Mouse (Mus musculus) midbrain, embryonic 12.5 days (tissue): ENCODE measurements at regions not wholly inside any gene's neighbourhood (a gene's known extent, or its start where the extent isn't known, plus 50 kb on each side); places are given as distances from the start of the nearest gene placed in this dataset.

Experiments
- ATAC-seq: fragments of 200-750 bp; cut with Nextera tagmentation; 2 replicates; pipeline ENCODE4 v1.8.0; 2017; ENCODE audit warnings: low read depth, moderate TSS enrichment, moderate library complexity; ENCODE audit not compliant: low FRiP score
- H3K27ac ChIP-seq: fragments of 300-500 bp; sonication (generic); replicated peaks from 2 replicates; pipeline ENCODE4 v1.5.1; 2016; ENCODE audit warnings: mild to moderate bottlenecking
- H3K27me3 ChIP-seq: fragments of 300-500 bp; sonication (generic); 2 replicates; pipeline ENCODE4 v1.6.1; 2016; ENCODE audit warnings: mild to moderate bottlenecking
- H3K36me3 ChIP-seq: fragments of 300-500 bp; sonication (generic); 2 replicates; pipeline ENCODE4 v1.6.1; 2016
- H3K4me1 ChIP-seq: fragments of 300-500 bp; sonication (generic); 2 replicates; pipeline ENCODE4 v1.6.1; 2016
- H3K4me2 ChIP-seq: fragments of 300-500 bp; sonication (generic); replicated peaks from 2 replicates; pipeline ENCODE4 v1.6.1; 2016; ENCODE audit warnings: mild to moderate bottlenecking, moderate library complexity
- H3K4me3 ChIP-seq: fragments of 300-500 bp; sonication (generic); 2 replicates; pipeline ENCODE4 v1.5.1; 2016; ENCODE audit warnings: mild to moderate bottlenecking
- H3K9ac ChIP-seq: fragments of 300-500 bp; sonication (generic); replicated peaks from 2 replicates; pipeline ENCODE4 v1.6.1; 2016; ENCODE audit warnings: mild to moderate bottlenecking, moderate library complexity
- H3K9me3 ChIP-seq: fragments of 300-500 bp; sonication (generic); 2 replicates; pipeline ENCODE4 v1.6.1; 2016; ENCODE audit warnings: mild to moderate bottlenecking
- WGBS: fragments of 180-500 bp; shearing (Covaris S2); methylation state at CpG from one replicate; pipeline ENCODE4 v1.1.7; 2016; 5-methylcytosine and 5-hydroxymethylcytosine counted together

- Histone ChIP-seq H3K36me3 (no peaks in the 10 kb centered on the region), H3K9me3 (no peaks in the 10 kb centered on the region), H3K4me1 (no peaks in the 10 kb centered on the region), H3K4me2 (no peak overlapping the region), H3K9ac (no peak overlapping the region), H3K4me3 (no peak overlapping the region), H3K27me3 (no peaks in the 10 kb centered on the region), H3K27ac (no peak overlapping the region)
- no peak for ATAC-seq
Measured at GRCm38 (mm10) chr9:32923925-32924324, 287.9 kb downstream of the Ets1 start.

GRCm38 (mm10) chr9:32924333-32924886 lies 288.4 kb downstream of the Ets1 start:
- Histone ChIP-seq H3K9ac (no peak overlapping the region), H3K4me3 (no peak overlapping the region), H3K4me2 (no peak overlapping the region), H3K4me1 (no peaks in the 10 kb centered on the region), H3K27ac (no peak overlapping the region), H3K27me3 (no peaks in the 10 kb centered on the region), H3K36me3 (no peaks in the 10 kb centered on the region), H3K9me3 (no peaks in the 10 kb centered on the region)
- WGBS, result 91% methylated on average over 7 of the region's 7 CpGs
- ATAC-seq, result no peak

GRCm38 (mm10) chr9:32925036-32925435 lies 289.0 kb downstream of the Ets1 start:
- Histone ChIP-seq H3K4me1 (no peaks in the 10 kb centered on the region), H3K9me3 (no peaks in the 10 kb centered on the region), H3K27me3 (no peaks in the 10 kb centered on the region), H3K4me3 (no peak overlapping the region), H3K9ac (no peak overlapping the region), H3K4me2 (no peak overlapping the region), H3K36me3 (no peaks in the 10 kb centered on the region), H3K27ac (no peak overlapping the region)
- ATAC-seq, result no peak
- 85% methylated on average over 6 of the region's 6 CpGs for WGBS

- Histone ChIP-seq H3K4me1 (no peaks in the 10 kb centered on the region), H3K36me3 (no peaks in the 10 kb centered on the region), H3K27me3 (no peaks in the 10 kb centered on the region), H3K4me2 (no peak overlapping the region), H3K9me3 (no peaks in the 10 kb centered on the region), H3K9ac (no peak overlapping the region), H3K27ac (no peak overlapping the region), H3K4me3 (no peak overlapping the region)
- ATAC-seq, result no peak
- 83% methylated on average over 12 of the region's 12 CpGs for WGBS
Measured at GRCm38 (mm10) chr9:32925720-32926595, 289.9 kb downstream of the Ets1 start.

- 85% methylated on average over 1 of the region's 1 CpGs for WGBS
- ATAC-seq, result no peak
- no peaks in the 10 kb centered on the region for H3K36me3 ChIP-seq
- H3K4me2 ChIP-seq, result no peak overlapping the region
- H3K4me3 ChIP-seq, result no peak overlapping the region
- H3K4me1 ChIP-seq, result no peaks in the 10 kb centered on the region
- no peak overlapping the region for H3K27ac ChIP-seq
- H3K27me3 ChIP-seq, result no peaks in the 10 kb centered on the region
- H3K9ac ChIP-seq, result no peak overlapping the region
- H3K9me3 ChIP-seq, result no peaks in the 10 kb centered on the region
Measured at GRCm38 (mm10) chr9:32927656-32928055, 291.6 kb downstream of the Ets1 start.

GRCm38 (mm10) chr9:32928289-32929000 lies 292.4 kb downstream of the Ets1 start:
- WGBS, result 93% methylated on average over 8 of the region's 8 CpGs
- Histone ChIP-seq H3K4me3 (no peak overlapping the region), H3K9me3 (no peaks in the 10 kb centered on the region), H3K36me3 (no peaks in the 10 kb centered on the region), H3K9ac (no peak overlapping the region), H3K4me1 (no peaks in the 10 kb centered on the region), H3K27me3 (no peaks in the 10 kb centered on the region), H3K27ac (no peak overlapping the region), H3K4me2 (no peak overlapping the region)
- no peak for ATAC-seq

- Histone ChIP-seq H3K27me3 (no peaks in the 10 kb centered on the region), H3K4me2 (no peak overlapping the region), H3K36me3 (no peaks in the 10 kb centered on the region), H3K4me3 (no peak overlapping the region), H3K4me1 (no peaks in the 10 kb centered on the region), H3K27ac (no peak overlapping the region), H3K9me3 (no peaks in the 10 kb centered on the region), H3K9ac (no peak overlapping the region)
- 91% methylated on average over 1 of the region's 1 CpGs for WGBS
- no peak for ATAC-seq
Measured at GRCm38 (mm10) chr9:32929331-32929730, 293.3 kb downstream of the Ets1 start.

- no peaks in the 10 kb centered on the region for H3K4me1 ChIP-seq
- no peak overlapping the region for H3K9ac ChIP-seq
- H3K4me3 ChIP-seq, result no peak overlapping the region
- H3K27ac ChIP-seq, result no peak overlapping the region
- no peak for ATAC-seq
- no peak overlapping the region for H3K4me2 ChIP-seq
- H3K36me3 ChIP-seq, result no peaks in the 10 kb centered on the region
- H3K27me3 ChIP-seq, result no peaks in the 10 kb centered on the region
- 91% methylated on average over 3 of the region's 3 CpGs for WGBS
- no peaks in the 10 kb centered on the region for H3K9me3 ChIP-seq
Measured at GRCm38 (mm10) chr9:32929826-32930225, 293.8 kb downstream of the Ets1 start.

GRCm38 (mm10) chr9:32931266-32932005 lies 295.4 kb downstream of the Ets1 start:
- 74% methylated on average over 10 of the region's 10 CpGs for WGBS

GRCm38 (mm10) chr9:32933237-32934071 lies 297.4 kb downstream of the Ets1 start:
- Histone ChIP-seq H3K27ac (no peak overlapping the region), H3K4me1 (no peaks in the 10 kb centered on the region), H3K27me3 (peaks cover 10% of the 10 kb centered on the region; the same call in 1 of the 2 replicates), H3K9ac (no peak overlapping the region), H3K4me2 (no peak overlapping the region), H3K4me3 (no peak overlapping the region), H3K36me3 (no peaks in the 10 kb centered on the region), H3K9me3 (no peaks in the 10 kb centered on the region)
- no peak for ATAC-seq
- WGBS, result 78% methylated on average over 7 of the region's 7 CpGs

More at GRCm38 (mm10) chr9:32931266-32932005, 295.4 kb downstream of the Ets1 start:
- Histone ChIP-seq H3K27ac (no peak overlapping the region), H3K9me3 (no peaks in the 10 kb centered on the region), H3K9ac (no peak overlapping the region), H3K4me1 (no peaks in the 10 kb centered on the region), H3K27me3 (no peaks in the 10 kb centered on the region), H3K4me3 (no peak overlapping the region), H3K36me3 (no peaks in the 10 kb centered on the region), H3K4me2 (no peak overlapping the region)
- ATAC-seq, result no peak

- ATAC-seq, result no peak
- Histone ChIP-seq H3K27me3 (peaks cover 16% of the 10 kb centered on the region), H3K4me2 (no peak overlapping the region), H3K4me3 (no peak overlapping the region), H3K4me1 (no peaks in the 10 kb centered on the region), H3K27ac (no peak overlapping the region), H3K9me3 (no peaks in the 10 kb centered on the region), H3K9ac (no peak overlapping the region), H3K36me3 (no peaks in the 10 kb centered on the region)
- 80% methylated on average over 1 of the region's 1 CpGs for WGBS
Measured at GRCm38 (mm10) chr9:32934436-32934835, 298.4 kb downstream of the Ets1 start.
